Mouse (Mus musculus) embryonic facial prominence, embryonic 12.5 days (tissue): ENCODE measurements around the gene Nfkb2. TPM values are rescaled to one million over a fixed set of nuclear protein-coding genes. Genes with fewer than 3 reads are reported as not detected.

Source experiments
- ATAC-seq: fragments of 200-750 bp; cut with Nextera tagmentation; 2 replicates; pipeline ENCODE4 v1.8.0; 2017; ENCODE audit not compliant: insufficient number of reproducible peaks, insufficient read depth, low FRiP score, low TSS enrichment
- H3K27ac ChIP-seq: fragments of 300-500 bp; sonication (generic); 2 replicates; pipeline ENCODE4 v1.5.1; 2016; ENCODE audit warnings: mild to moderate bottlenecking
- H3K27me3 ChIP-seq: fragments of 300-500 bp; sonication (generic); 2 replicates; pipeline ENCODE4 v1.6.1; 2016; ENCODE audit warnings: mild to moderate bottlenecking, moderate library complexity
- H3K36me3 ChIP-seq: fragments of 300-500 bp; sonication (generic); 2 replicates; pipeline ENCODE4 v1.6.1; 2016; ENCODE audit warnings: mild to moderate bottlenecking
- H3K4me1 ChIP-seq: fragments of 300-500 bp; sonication (generic); 2 replicates; pipeline ENCODE4 v1.6.1; 2016
- H3K4me2 ChIP-seq: fragments of 300-500 bp; sonication (generic); replicated peaks from 2 replicates; pipeline ENCODE4 v1.6.1; 2016; ENCODE audit warnings: mild to moderate bottlenecking, moderate library complexity
- H3K4me3 ChIP-seq: fragments of 300-500 bp; sonication (generic); 2 replicates; pipeline ENCODE4 v1.5.1; 2016; ENCODE audit warnings: mild to moderate bottlenecking
- H3K9ac ChIP-seq: fragments of 300-500 bp; sonication (generic); 2 replicates; pipeline ENCODE4 v1.6.1; 2016; ENCODE audit warnings: mild to moderate bottlenecking, moderate library complexity
- H3K9me3 ChIP-seq: fragments of 300-500 bp; sonication (generic); 2 replicates; pipeline ENCODE4 v1.6.1; 2016; ENCODE audit warnings: mild to moderate bottlenecking, moderate library complexity
- WGBS: fragments of 180-500 bp; shearing (Covaris S2); methylation state at CpG from one replicate; pipeline ENCODE4 v1.1.7; 2016; 5-methylcytosine and 5-hydroxymethylcytosine counted together
- microRNA counts: library from miRNA; unstranded; fragments of <30 nt; microRNA quantifications from one replicate; lab custom pipeline; 2017
- microRNA-seq: library from miRNA; unstranded; fragments of <30 nt; microRNA quantifications from one replicate; pipeline ENCODE4, GENCODE M21; 2017
- polyA plus RNA-seq: library from polyadenylated mRNA; unstranded; fragments of >200 nt; fragmentation: Nextera tagmentation; extraction: Ambion mirVana; gene quantifications from 2 replicates; pipeline ENCODE4 v1.2.1, GENCODE M21; 2016

The Nfkb2 gene
- polyA plus RNA-seq, 1 experiment from 2014 or later = 9.0 TPM

DNA sequence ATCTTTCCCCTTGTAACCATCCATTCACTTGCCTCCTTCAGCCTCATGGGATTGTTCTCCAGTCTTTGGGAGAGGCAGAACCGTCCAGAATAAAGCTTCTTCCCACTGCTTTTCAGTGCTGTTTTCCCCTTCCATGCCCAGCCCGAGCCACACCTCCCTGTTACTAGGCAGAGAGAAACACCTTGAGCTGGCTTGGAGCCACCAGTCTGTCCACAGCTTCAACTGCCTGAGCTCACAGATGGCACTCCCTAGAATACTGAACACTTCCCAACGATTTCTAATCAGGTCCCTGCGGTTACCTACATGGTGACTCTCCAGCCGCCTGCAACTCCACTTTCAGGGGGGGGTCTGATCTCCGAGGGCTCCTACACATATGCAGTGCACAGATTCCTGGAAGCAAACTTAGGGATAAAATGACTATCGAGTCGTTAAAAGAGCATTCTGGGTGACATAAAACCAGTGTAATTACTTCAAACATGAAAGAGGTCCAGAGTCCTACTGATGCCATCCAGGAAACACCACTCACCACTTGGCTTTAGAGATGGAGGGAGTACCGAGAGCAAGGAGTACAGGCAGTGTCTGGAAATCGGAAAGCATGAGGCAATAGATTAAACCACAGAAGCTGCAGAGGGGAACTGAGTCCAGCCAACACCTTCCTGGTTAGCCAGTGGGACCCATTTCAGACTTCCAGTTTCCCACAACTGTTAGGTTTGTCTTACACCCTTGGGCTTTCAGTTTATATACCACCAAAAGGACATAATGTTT, 46.2 kb downstream of the Nfkb2 start, which contains the start of gene 2310034G01Rik:
TSS of gene 2310034G01Rik (minus strand) at position 135 of the 765 bp plus-strand sequence.
- 64% methylated on average over 10 of the region's 10 CpGs for WGBS
- peaks cover 10% of the 10 kb centered on the region; the same call in 1 of the 2 replicates for H3K4me1 ChIP-seq
- peak within 1 kb of the TSS; percentile 67 for H3K4me3 ChIP-seq
- no peaks in the 10 kb centered on the region for H3K9me3 ChIP-seq
- H3K27me3 ChIP-seq = peaks cover 7% of the 10 kb centered on the region; the same call in 1 of the 2 replicates
- no peaks in the 10 kb centered on the region for H3K36me3 ChIP-seq
- H3K4me2 ChIP-seq = peak within 1 kb of the TSS; percentile 86
- H3K27ac ChIP-seq = peak within 1 kb of the TSS; percentile 72
- peak within 1 kb of the TSS; percentile 83 for H3K9ac ChIP-seq
- ATAC-seq = no peak

DNA sequence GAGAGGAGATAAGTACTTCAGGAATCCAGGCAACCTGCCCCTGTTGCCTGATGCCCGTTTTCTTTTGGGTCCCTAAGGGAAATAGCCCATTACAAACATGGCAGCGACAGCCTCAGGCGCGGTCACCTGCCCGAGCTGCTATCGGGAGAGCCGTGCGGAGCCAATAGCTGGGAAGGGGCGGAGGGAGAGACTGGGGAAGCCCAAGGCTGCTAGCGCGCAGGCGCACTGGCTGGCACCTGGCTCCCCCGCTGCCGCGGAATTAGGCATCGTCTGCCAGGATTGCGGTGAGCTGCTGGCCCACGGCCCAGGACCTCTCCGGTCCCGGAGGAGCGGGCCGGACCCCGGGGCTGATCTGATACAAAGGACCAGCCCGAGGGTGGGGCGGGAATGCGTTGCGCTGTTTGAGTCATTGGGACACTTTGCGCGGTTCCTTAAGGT, 52.6 kb downstream of the Nfkb2 start:
- H3K4me3 ChIP-seq = peak overlapping the region; percentile 41
- H3K9ac ChIP-seq = peak overlapping the region; percentile 41
- peak overlapping the region; percentile 68 for H3K4me2 ChIP-seq
- WGBS = 1% methylated on average over 29 of the region's 29 CpGs
- H3K27ac ChIP-seq = no peak overlapping the region
- peaks cover 6% of the 10 kb centered on the region; the same call in 1 of the 2 replicates for H3K4me1 ChIP-seq
- no peaks in the 10 kb centered on the region for H3K9me3 ChIP-seq
- H3K27me3 ChIP-seq = peaks cover 20% of the 10 kb centered on the region
- no peaks in the 10 kb centered on the region for H3K36me3 ChIP-seq
- ATAC-seq = peak; percentile 89

DNA sequence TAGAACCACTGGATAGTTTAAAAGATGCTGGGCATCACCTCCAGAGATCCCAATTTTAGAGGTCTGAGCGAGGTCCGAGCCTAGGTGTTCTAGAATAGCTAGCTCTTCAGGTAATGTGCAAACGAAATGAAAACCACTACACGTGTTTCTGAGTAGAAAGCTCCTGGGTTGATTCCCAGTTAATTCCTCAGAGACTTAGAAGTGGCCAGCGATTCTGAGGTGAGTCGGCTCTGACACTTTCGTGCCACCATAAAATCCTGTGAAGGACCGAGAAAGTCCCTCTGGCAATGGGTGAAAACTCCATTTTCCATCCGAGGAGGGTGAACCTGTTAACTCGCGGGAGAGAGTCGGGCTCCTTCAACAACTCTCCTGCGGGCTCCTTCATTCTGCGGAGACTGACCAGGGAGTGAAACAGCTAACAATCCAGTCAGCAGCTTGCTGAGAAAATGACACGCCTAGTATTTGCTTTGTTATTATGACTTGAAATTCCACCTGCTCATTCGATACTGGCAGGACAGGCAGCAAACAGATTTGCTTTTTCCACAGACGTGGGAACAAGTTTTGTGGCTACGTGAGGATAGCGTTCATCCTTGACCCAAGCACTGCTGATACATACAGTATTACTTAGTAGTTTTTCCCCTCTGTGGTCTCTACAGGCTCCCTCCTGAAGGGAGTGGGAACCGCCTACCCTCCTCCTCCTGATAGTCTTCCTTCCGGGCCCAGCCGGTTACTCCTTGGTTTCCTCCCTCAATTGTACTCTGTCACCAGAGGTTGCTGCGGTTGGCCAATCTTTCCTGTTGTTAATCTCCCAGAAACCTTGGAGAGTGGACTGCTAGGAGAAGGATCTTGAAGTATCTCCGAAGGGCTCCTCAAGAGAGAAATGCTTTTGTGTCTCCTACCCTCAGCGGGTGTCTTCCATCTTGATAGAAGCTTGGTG, 53.5 kb downstream of the Nfkb2 start:
- H3K4me2 ChIP-seq = peak overlapping the region; percentile 68
- no peaks in the 10 kb centered on the region for H3K9me3 ChIP-seq
- H3K36me3 ChIP-seq = no peaks in the 10 kb centered on the region
- no peak for ATAC-seq
- peak overlapping the region; percentile 41 for H3K4me3 ChIP-seq
- peak overlapping the region; percentile 41; the same call in 1 of the 2 replicates for H3K9ac ChIP-seq
- no peak overlapping the region for H3K27ac ChIP-seq
- peaks cover 20% of the 10 kb centered on the region for H3K27me3 ChIP-seq
- 16% methylated on average over 25 of the region's 25 CpGs for WGBS
- H3K4me1 ChIP-seq = peaks cover 6% of the 10 kb centered on the region; the same call in 1 of the 2 replicates

DNA sequence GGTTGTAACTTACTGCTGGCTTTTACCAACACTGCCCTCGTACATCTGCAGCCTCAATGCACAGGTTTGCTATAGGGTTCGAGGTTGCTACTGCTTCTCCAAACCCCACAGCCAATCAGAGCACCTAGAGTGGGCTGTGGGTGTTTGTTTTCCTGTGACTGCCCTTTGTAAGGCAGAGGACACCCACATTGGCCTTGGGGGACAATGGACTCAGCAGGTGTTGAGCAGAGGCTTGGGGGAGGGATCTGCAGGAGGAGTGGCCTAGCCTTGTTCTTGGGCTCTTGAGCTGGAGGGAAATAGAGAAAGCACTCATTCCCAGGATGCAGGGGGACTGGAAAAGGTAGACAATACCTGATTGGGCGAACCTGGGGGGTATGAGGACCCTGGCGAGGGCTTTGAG, 54.3 kb downstream of the Nfkb2 start:
- WGBS = 52% methylated on average over 4 of the region's 4 CpGs
- Histone ChIP-seq H3K4me3 (no peak overlapping the region), H3K27ac (no peak overlapping the region), H3K4me1 (peaks cover 6% of the 10 kb centered on the region; the same call in 1 of the 2 replicates), H3K9ac (no peak overlapping the region), H3K9me3 (no peaks in the 10 kb centered on the region), H3K36me3 (no peaks in the 10 kb centered on the region), H3K27me3 (peaks cover 20% of the 10 kb centered on the region), H3K4me2 (no peak overlapping the region)
- no peak for ATAC-seq

MicroRNAs within 50 kb of the gene (microRNA counts, 519-probe panel; counts per million panel counts)
- 460 counts per million, percentile 65 among the panel's probes with 10 or more counts for microRNA mmu-miR-146b (lab: Ali Mortazavi, UCI)

Small RNA genes within 50 kb of the gene (microRNA-seq; reads per million reads assigned to microRNA genes)
- gene Mir146b = 0.91 reads per million

Other genes with a start within 250 kb of the Nfkb2 start
- gene Nolc1, start 228.5 kb upstream of the Nfkb2 start, polyA plus RNA-seq = 93.8 and 102 TPM in 2 replicates
- gene Elovl3, start 172.4 kb upstream of the Nfkb2 start, polyA plus RNA-seq = 0.59 and 0.93 TPM in 2 replicates
- gene Pitx3, start 156.0 kb upstream of the Nfkb2 start, polyA plus RNA-seq = 9.5 and 12.3 TPM in 2 replicates
- 70.1 and 70.9 TPM in 2 replicates for gene Gbf1, start 151.8 kb upstream of the Nfkb2 start, polyA plus RNA-seq
- 6.9 and 8.1 TPM in 2 replicates for gene Psd, start 22.8 kb downstream of the Nfkb2 start, polyA plus RNA-seq
- gene Fbxl15, start 23.9 kb downstream of the Nfkb2 start, polyA plus RNA-seq = 15.4 and 16.4 TPM in 2 replicates
- gene Cuedc2, start 34.4 kb downstream of the Nfkb2 start, polyA plus RNA-seq = 207 TPM in 2 replicates
- 4.4 and 4.6 TPM in 2 replicates for gene Mfsd13a, start 36.8 kb downstream of the Nfkb2 start, polyA plus RNA-seq
- gene 2310034G01Rik, start 46.0 kb downstream of the Nfkb2 start, polyA plus RNA-seq = 2.2 and 2.3 TPM in 2 replicates
- 157 and 161 TPM in 2 replicates for gene Actr1a, start 91.4 kb downstream of the Nfkb2 start, polyA plus RNA-seq
- gene Sufu, start 92.6 kb downstream of the Nfkb2 start, polyA plus RNA-seq = 44.9 and 47.6 TPM in 2 replicates
- gene Trim8, start 197.4 kb downstream of the Nfkb2 start, polyA plus RNA-seq = 22.4 and 23.5 TPM in 2 replicates